Mouse (Mus musculus) liver, embryonic 14.5 days (tissue): Measurements from ENCODE around the gene Slx4.

ENCODE experiments used
- CTCF ChIP-seq: IDR thresholded peaks from 2 replicates; pipeline ENCODE4 v1.5.1; 2016; ENCODE audit warnings: antibody characterized with exemption, low read depth, control low read depth
- EP300 ChIP-seq: IDR thresholded peaks from 2 replicates; pipeline ENCODE4 v1.6.1; 2016; ENCODE audit warnings: antibody characterized with exemption, low read depth

- TF ChIP-seq CTCF (no peak), EP300 (no peak)
Measured at GRCm38 (mm10) chr16:4035575-4035974, 32.0 kb upstream of the Slx4 start.
